Mouse (Mus musculus) liver, embryonic 12.5 days (tissue): ENCODE data around the gene 1500009C09Rik. TPM values are rescaled to one million over a fixed set of nuclear protein-coding genes. Genes with fewer than 3 reads are reported as not detected.

Experiments used
- ATAC-seq: fragments of 200-750 bp; cut with Nextera tagmentation; 2 replicates; pipeline ENCODE4 v1.8.0; 2017; ENCODE audit warnings: moderate number of reproducible peaks, mild to moderate bottlenecking, moderate library complexity
- H3K27ac ChIP-seq: fragments of 300-500 bp; sonication (generic); 2 replicates; pipeline ENCODE4 v1.5.1; 2016; ENCODE audit warnings: mild to moderate bottlenecking
- H3K27me3 ChIP-seq: fragments of 300-500 bp; sonication (generic); replicated peaks from 2 replicates; pipeline ENCODE4 v1.6.1; 2016; ENCODE audit warnings: mild to moderate bottlenecking, moderate library complexity
- H3K36me3 ChIP-seq: fragments of 300-500 bp; sonication (generic); 2 replicates; pipeline ENCODE4 v1.6.1; 2016; ENCODE audit warnings: mild to moderate bottlenecking, moderate library complexity
- H3K4me1 ChIP-seq: fragments of 300-500 bp; sonication (generic); 2 replicates; pipeline ENCODE4 v1.6.1; 2016
- H3K4me2 ChIP-seq: fragments of 300-500 bp; sonication (generic); 2 replicates; pipeline ENCODE4 v1.6.1; 2016; ENCODE audit warnings: mild to moderate bottlenecking, moderate library complexity
- H3K4me3 ChIP-seq: fragments of 300-500 bp; sonication (generic); 2 replicates; pipeline ENCODE4 v1.5.1; 2016; ENCODE audit warnings: mild to moderate bottlenecking, moderate library complexity
- H3K9ac ChIP-seq: fragments of 300-500 bp; sonication (generic); 2 replicates; pipeline ENCODE4 v1.6.1; 2016; ENCODE audit warnings: mild to moderate bottlenecking, moderate library complexity
- H3K9me3 ChIP-seq: fragments of 300-500 bp; sonication (generic); replicated peaks from 2 replicates; pipeline ENCODE4 v1.6.1; 2016; ENCODE audit warnings: mild to moderate bottlenecking, moderate library complexity
- WGBS: fragments of 180-500 bp; shearing (Covaris S2); methylation state at CpG from one replicate; pipeline ENCODE4 v1.1.7; 2016; ENCODE audit not compliant: insufficient replicate concordance; 5-methylcytosine and 5-hydroxymethylcytosine counted together
- polyA plus RNA-seq: library from polyadenylated mRNA; unstranded; fragments of >200 nt; fragmentation: Nextera tagmentation; extraction: Ambion mirVana; gene quantifications from 2 replicates; pipeline ENCODE4 v1.2.1, GENCODE M21; 2016

Gene 1500009C09Rik
- polyA plus RNA-seq = not detected in 2 replicates

DNA sequence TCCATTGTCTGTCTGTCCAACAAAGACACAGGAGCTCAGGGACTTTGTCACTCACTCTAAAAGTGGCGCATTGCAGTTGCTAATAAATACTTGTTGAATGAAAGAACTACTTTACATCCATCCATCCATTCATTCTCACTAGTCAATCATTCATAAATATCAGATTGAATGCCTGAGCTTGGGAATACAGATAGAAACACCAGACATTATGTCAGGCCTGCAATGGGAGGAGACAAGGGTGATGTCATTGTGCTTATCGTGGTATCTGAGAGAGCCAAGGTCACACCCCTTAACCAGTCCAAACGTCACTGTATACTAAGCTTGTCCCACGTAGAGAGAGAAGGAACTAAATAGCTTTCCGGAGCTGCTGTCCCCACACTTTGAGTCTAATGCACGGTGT lies at the start of gene 1500009C09Rik:
Gene 1500009C09Rik (plus strand): TSS at position 301 of the 400 bp plus-strand sequence.
- no peak for ATAC-seq
- Histone ChIP-seq H3K9me3 (no peaks in the 10 kb centered on the region), H3K9ac (no peak within 1 kb of the TSS), H3K27me3 (peaks cover 30% of the 10 kb centered on the region), H3K4me2 (no peak within 1 kb of the TSS), H3K4me1 (0 out of 2 replicates have a peak, but pooled peaks cover 4% of the 10 kb centered on the region), H3K27ac (no peak within 1 kb of the TSS), H3K36me3 (no peaks in the 10 kb centered on the region), H3K4me3 (no peak within 1 kb of the TSS)
- WGBS = 62% methylated on average over 6 of the region's 6 CpGs

DNA sequence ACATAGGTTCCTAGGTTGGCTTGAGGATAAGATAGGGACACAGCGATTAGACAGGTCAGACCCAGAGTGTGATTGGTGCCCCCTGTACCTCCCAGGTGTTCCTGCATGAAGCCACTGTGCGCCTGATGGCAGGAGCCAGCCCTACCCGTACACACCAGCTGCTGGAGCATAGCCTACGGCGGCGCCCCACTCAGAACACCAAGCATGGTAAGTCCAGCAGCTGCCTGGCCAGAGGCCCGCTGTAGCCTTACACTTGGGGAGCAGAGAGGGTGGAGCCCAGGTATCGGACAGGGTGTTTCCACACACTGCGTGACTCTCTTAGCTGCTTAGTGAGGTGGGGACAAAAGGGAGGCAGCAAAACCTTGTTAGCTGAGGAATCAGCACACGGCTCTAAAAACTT lies 49.1 kb upstream of the 1500009C09Rik start:
- WGBS = 94% methylated on average over 10 of the region's 10 CpGs
- Histone ChIP-seq H3K4me3 (no peak overlapping the region), H3K4me2 (no peak overlapping the region), H3K9me3 (no peaks in the 10 kb centered on the region), H3K27me3 (peaks cover 39% of the 10 kb centered on the region), H3K27ac (no peak overlapping the region), H3K9ac (no peak overlapping the region), H3K4me1 (peaks cover 24% of the 10 kb centered on the region), H3K36me3 (peaks cover 81% of the 10 kb centered on the region)
- no peak for ATAC-seq

DNA sequence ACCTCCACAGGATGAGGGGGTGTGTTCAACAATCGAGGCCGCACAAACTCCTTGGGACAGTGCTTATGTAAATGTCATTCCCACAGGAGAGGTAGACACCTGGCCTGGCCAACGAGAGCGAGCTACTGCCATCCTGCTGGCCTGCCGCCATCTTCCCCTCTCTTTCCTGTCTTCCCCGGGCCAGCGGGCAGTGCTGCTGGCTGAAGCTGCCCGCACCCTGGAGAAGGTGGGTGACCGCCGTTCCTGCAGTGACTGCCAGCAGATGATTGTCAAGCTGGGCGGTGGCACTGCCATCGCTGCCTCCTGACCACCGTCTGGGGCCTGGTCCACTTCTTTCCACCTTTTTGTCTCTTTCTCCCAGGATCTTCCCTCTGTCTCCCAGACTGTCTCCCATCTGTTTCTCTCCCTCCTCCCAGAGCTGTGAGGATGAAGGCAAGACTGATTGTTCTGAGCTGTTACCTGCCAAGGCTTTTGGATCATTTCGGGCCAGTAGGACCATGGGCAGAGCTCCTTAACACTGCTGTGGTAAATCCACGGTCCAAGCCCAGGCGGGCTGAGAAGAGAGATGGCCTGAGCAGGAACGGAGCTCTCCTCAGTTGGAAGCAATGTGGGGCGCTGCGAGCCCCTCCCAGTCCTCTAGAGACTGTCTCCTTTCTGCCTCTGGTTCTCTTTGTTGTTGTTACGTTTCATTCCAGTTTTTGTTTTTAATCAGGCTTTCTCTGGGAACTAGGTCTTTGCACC lies 48.4 kb upstream of the 1500009C09Rik start:
- 88% methylated on average over 20 of the region's 20 CpGs for WGBS
- H3K4me2 ChIP-seq = no peak overlapping the region
- H3K9me3 ChIP-seq = no peaks in the 10 kb centered on the region
- H3K9ac ChIP-seq = no peak overlapping the region
- peaks cover 46% of the 10 kb centered on the region for H3K27me3 ChIP-seq
- H3K4me1 ChIP-seq = peaks cover 23% of the 10 kb centered on the region
- no peak overlapping the region for H3K27ac ChIP-seq
- no peak for ATAC-seq
- H3K4me3 ChIP-seq = no peak overlapping the region
- H3K36me3 ChIP-seq = peaks cover 74% of the 10 kb centered on the region

DNA sequence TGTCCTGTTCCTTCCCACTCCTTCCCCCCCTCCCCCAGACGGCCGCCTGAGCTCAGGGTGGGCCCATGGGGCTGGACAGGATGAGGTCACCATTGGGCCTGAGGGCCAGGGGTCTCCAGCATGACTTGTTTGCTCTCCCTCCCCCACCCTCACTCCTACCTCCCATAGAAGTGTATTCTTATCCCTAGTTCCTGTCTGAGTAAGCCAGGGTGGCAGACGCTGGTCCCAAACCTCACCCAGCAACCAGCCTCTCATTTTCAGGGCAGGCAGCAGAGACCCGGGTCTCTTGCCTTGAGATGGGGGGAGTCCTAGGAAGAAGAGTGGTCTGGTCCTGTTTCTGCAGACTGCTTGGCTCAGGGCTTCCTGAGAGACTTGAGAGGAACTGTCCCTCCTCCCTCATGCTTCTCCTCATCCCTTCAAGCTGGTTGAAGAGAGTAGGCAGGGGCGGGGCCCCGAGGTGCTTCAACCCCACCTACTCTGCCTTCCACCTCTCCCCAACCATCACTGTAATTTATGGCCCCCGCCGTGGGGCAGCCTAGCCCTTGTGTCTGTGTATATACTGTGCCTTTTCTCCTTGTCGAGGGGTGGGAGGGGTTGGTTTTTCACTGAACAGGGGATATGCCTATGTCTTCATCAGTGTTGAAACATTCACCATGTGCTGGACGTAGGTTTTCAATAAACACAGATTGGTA lies 47.4 kb upstream of the 1500009C09Rik start:
- Histone ChIP-seq H3K4me1 (peaks cover 23% of the 10 kb centered on the region), H3K9ac (no peak overlapping the region), H3K9me3 (no peaks in the 10 kb centered on the region), H3K27me3 (peaks cover 56% of the 10 kb centered on the region), H3K4me2 (no peak overlapping the region), H3K27ac (no peak overlapping the region), H3K4me3 (no peak overlapping the region), H3K36me3 (peaks cover 63% of the 10 kb centered on the region)
- WGBS = 69% methylated on average over 10 of the region's 10 CpGs
- no peak for ATAC-seq

DNA sequence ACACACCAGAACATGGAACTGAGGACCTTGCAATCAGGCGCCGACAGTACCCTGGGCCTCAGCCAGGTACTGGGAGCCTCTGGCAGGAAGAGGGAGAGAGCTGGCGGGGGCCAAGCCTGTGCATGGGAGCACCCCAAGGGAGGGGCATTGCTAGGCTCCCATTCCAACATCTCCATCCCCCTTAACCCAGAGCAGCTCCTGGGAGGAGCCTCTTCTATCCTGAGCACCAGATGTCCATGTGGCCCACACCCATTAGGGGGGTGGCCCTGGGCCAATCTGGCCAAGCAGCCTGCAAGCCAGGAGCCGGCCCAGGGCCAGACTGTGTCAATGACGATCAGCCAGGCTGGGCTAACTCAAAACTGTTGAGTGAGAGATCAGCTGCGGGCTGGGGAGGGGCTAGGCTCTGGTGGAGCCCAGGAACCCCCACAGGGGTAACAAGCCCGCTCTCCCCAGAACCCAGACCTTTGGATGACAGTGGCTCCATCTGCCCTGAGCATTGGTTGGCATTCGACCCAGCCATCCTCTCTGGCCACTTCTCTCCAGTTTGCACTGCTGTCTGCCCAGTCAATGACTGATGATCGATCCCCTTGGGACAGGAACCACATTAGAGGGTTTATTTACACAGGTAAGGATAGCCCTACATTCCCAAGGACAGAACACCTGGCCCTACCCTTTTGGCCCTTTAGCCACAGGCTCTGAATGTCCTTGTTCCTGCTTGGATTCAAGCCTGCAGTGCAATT lies 45.7 kb upstream of the 1500009C09Rik start:
- peaks cover 47% of the 10 kb centered on the region for H3K36me3 ChIP-seq

DNA sequence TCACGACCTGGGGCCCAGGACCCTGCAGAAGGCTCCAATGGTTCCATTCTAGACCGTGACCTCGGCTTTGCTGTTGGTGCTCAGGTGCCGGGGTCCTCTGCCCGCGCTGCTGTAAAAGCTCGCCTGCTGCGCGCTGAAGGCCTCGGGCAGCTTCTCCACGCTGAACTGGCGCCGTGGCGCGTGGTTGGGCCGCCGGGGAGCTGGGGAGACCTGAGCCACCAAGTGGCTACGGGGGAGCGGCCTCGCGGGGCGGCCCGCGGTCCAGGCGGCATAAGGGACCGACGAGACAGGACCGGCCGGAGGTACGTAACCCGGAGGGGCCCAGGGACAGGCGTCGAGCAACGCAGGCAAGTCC lies 45.1 kb upstream of the 1500009C09Rik start:
- 31% methylated on average over 34 of the region's 34 CpGs for WGBS
- Histone ChIP-seq H3K36me3 (peaks cover 42% of the 10 kb centered on the region), H3K9ac (no peak overlapping the region; the same call in 1 of the 2 replicates), H3K27ac (no peak overlapping the region), H3K4me1 (peaks cover 29% of the 10 kb centered on the region), H3K9me3 (no peaks in the 10 kb centered on the region), H3K4me2 (no peak overlapping the region), H3K27me3 (peaks cover 79% of the 10 kb centered on the region), H3K4me3 (no peak overlapping the region)
- ATAC-seq = no peak

More for the DNA sequence above, 45.7 kb upstream of the 1500009C09Rik start:
- H3K9me3 ChIP-seq = no peaks in the 10 kb centered on the region
- H3K27ac ChIP-seq = no peak overlapping the region
- no peak overlapping the region for H3K4me2 ChIP-seq
- peaks cover 73% of the 10 kb centered on the region for H3K27me3 ChIP-seq
- peak; percentile 28 for ATAC-seq
- no peak overlapping the region for H3K4me3 ChIP-seq
- H3K9ac ChIP-seq = no peak overlapping the region
- H3K4me1 ChIP-seq = peaks cover 23% of the 10 kb centered on the region
- 66% methylated on average over 9 of the region's 9 CpGs for WGBS

DNA sequence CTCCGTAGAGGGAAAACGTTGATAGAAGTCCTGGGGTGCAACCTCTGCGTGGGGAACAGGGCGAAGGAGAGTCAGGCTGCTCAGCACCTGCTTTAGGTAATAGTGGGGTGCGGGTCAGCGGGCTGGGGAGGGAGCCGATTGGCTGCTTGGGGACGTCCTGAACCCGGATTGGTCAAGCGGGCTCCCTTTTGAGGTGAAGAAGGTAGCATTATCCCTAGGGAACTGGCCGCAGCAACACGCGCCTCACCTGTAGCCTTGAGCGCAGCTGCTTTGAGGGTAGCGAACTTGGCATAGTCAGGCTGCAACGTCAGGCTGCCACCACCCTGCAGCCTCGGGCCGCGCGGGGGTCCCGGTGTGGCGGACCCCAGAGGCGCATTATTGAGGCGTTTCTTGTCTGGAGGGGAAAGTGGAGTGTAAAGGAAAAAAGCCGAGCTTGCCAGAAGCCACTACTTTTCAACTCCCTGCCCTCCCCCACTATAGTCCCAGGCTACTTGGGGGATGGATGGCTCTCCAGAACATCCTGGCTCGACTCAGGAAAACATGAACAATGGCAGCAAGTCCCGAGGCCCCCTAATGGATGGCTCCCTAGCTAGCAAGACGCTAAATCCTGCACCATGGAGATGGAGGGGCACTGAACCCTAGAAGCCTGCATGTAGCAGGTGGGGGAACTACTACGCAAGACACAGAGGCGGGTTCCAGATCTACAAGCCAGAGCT lies 44.5 kb upstream of the 1500009C09Rik start:
- Histone ChIP-seq H3K4me1 (peaks cover 35% of the 10 kb centered on the region), H3K9ac (no peak overlapping the region), H3K27ac (no peak overlapping the region), H3K9me3 (no peaks in the 10 kb centered on the region), H3K36me3 (peaks cover 36% of the 10 kb centered on the region), H3K4me2 (no peak overlapping the region), H3K4me3 (no peak overlapping the region), H3K27me3 (peaks cover 84% of the 10 kb centered on the region)
- ATAC-seq = no peak
- 32% methylated on average over 30 of the region's 30 CpGs for WGBS

DNA sequence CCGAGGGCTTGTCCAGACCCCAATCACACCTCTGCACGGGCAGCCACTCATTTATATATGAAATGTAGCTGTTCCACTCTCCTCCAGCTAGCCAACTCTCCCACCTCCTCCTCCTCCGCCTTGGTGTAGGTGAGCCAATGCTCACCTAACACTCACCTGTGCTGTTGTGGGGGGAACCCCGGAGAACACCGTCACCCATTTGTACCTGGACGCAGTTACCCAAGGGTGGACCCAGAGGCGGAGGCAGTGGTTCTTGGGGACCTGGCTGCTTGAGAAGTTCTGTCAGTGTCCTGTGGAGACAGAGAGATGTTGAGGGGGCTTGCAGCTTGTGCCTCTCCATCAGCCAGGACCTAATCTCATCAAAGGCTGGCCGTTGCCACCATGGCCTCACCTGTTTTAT lies 43.9 kb upstream of the 1500009C09Rik start:
- H3K4me2 ChIP-seq = no peak overlapping the region
- H3K9ac ChIP-seq = no peak overlapping the region
- no peak overlapping the region for H3K4me3 ChIP-seq
- H3K9me3 ChIP-seq = no peaks in the 10 kb centered on the region
- H3K27me3 ChIP-seq = peaks cover 91% of the 10 kb centered on the region
- H3K36me3 ChIP-seq = peaks cover 30% of the 10 kb centered on the region
- H3K4me1 ChIP-seq = peaks cover 35% of the 10 kb centered on the region
- H3K27ac ChIP-seq = no peak overlapping the region
- 70% methylated on average over 8 of the region's 8 CpGs for whole genome bisulfite sequencing
- ATAC-seq = no peak

DNA sequence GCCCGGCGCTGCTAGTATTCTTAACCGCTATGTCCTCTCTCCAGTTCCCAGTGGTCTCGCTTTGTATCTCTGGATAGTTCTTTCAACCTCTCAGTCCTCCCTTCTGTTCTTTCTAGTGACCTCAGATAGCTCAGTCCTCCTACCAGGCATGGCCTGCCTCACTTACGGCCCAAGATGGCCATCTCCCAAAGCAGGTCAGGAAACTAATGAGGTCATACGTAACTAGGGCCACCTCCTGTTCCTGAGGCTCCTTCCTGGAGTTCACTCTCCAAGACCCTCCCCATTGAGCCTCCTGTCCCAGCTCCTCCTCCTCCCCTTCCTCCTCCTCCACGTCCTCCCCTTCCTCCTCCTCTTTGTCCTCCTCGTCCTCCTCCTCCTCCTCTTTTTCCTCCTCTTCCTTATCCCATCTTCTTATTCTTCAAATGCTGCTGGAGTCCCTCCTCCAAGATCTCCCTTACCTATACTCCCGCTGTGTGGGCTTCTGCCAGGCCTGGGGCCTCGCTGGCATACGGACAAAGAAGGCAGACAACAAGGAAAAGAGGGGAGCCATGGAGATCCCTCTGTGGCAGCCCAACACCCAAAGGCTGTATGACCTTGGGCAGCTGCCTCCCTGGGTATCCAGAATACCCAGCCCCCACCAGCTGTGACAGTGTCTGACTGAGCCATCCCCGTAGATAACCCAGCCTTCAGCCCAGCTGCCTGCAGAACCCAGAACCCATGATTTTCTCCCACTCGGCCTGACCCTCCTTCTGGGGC lies 42.7 kb upstream of the 1500009C09Rik start:
- H3K4me1 ChIP-seq = peaks cover 33% of the 10 kb centered on the region
- no peaks in the 10 kb centered on the region for H3K9me3 ChIP-seq
- H3K4me2 ChIP-seq = no peak overlapping the region
- ATAC-seq = no peak
- peaks cover 18% of the 10 kb centered on the region for H3K36me3 ChIP-seq
- no peak overlapping the region for H3K9ac ChIP-seq
- no peak overlapping the region for H3K27ac ChIP-seq
- H3K4me3 ChIP-seq = no peak overlapping the region
- H3K27me3 ChIP-seq = peaks cover 100% of the 10 kb centered on the region
- 67% methylated on average over 13 of the region's 13 CpGs for WGBS

DNA sequence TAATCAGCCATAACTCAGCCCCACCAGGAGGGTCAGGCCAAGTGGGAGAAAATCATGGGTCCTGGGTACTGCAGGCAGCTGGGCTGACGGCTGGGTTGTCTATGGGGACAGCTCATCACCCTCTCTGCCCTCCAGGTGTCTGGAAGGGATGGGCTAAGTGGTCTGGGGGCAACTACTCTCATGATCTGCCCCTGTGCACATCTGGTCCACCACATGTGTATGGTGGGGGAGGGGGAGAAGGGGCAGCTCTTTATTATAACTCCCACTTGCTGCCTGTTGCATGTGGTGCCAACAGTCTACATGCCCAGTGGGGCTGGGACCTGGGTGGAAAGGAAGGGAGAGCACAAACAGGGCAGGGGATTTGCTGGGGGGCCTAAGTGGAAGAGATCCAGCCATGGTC lies 41.4 kb upstream of the 1500009C09Rik start:
- ATAC-seq = no peak
- no peak overlapping the region for H3K9ac ChIP-seq
- peaks cover 26% of the 10 kb centered on the region for H3K4me1 ChIP-seq
- H3K9me3 ChIP-seq = no peaks in the 10 kb centered on the region
- peaks cover 100% of the 10 kb centered on the region for H3K27me3 ChIP-seq
- H3K4me2 ChIP-seq = no peak overlapping the region
- WGBS = 64% methylated on average over 1 of the region's 1 CpGs
- H3K4me3 ChIP-seq = no peak overlapping the region
- peaks cover 5% of the 10 kb centered on the region for H3K36me3 ChIP-seq
- H3K27ac ChIP-seq = no peak overlapping the region

DNA sequence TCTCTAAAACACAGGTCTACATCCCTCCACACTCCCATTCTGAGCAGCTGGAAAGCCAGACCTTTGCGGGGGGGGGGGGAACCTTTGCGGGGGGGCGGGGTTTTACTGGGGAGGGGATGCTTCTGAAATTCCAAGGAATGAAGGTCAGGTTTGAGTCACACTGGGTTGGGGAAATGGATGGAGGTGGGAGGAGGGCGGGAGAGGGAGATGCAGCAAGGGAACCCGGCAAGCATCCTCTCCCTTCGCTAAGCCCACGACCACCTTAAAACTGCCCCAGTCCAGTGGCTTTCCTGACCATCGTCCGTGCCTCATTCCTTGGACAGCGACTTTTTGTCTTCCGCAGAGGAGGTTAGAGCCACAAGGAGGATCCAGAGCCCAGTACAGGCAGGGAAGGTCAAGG lies 40.9 kb upstream of the 1500009C09Rik start:
- Histone ChIP-seq H3K4me1 (peaks cover 23% of the 10 kb centered on the region), H3K27ac (no peak overlapping the region), H3K4me2 (peak overlapping the region; percentile 68), H3K27me3 (peaks cover 100% of the 10 kb centered on the region), H3K9me3 (no peaks in the 10 kb centered on the region), H3K9ac (no peak overlapping the region), H3K36me3 (no peaks in the 10 kb centered on the region), H3K4me3 (peak overlapping the region; percentile 47)
- WGBS = 5% methylated on average over 11 of the region's 11 CpGs
- ATAC-seq = no peak
